Mouse (Mus musculus) midbrain, postnatal 0 days (tissue): ENCODE results near the gene Rhox1. TPM values are rescaled to one million over a fixed set of nuclear protein-coding genes. Genes with fewer than 3 reads are reported as not detected.
"Not testable (repeated sequence)": the region's sequence is repeated elsewhere in the genome, so short reads cannot be mapped to it uniquely, and the experiment has no call there.

ENCODE experiments used
- ATAC-seq: fragments of 200-750 bp; cut with Nextera tagmentation; 2 replicates; pipeline ENCODE4 v1.8.0; 2017; ENCODE audit warnings: moderate number of reproducible peaks, mild to moderate bottlenecking, moderate TSS enrichment, moderate library complexity; ENCODE audit not compliant: low FRiP score
- DNase-seq: peaks from one replicate; pipeline ENCODE4 v3.0.0-alpha.2; 2015; ENCODE audit warnings: low spot score
- H3K27ac ChIP-seq: fragments of 300-500 bp; sonication (generic); 2 replicates; pipeline ENCODE4 v1.5.1; 2014; ENCODE audit warnings: low read depth, mild to moderate bottlenecking, low read length, mixed read lengths
- H3K27me3 ChIP-seq: fragments of 300-500 bp; sonication (generic); 2 replicates; pipeline ENCODE4 v1.6.1; 2014; ENCODE audit warnings: low read length, control low read depth, mixed read lengths; ENCODE audit not compliant: insufficient read depth
- H3K36me3 ChIP-seq: fragments of 300-500 bp; sonication (generic); 2 replicates; pipeline ENCODE4 v1.6.1; 2014; ENCODE audit warnings: low read length, control low read depth, mixed read lengths; ENCODE audit not compliant: insufficient read depth
- H3K4me1 ChIP-seq: fragments of 300-500 bp; sonication (generic); 2 replicates; pipeline ENCODE4 v1.6.1; 2014; ENCODE audit warnings: mild to moderate bottlenecking, control low read depth, antibody characterized with exemption, low read length, mixed read lengths; ENCODE audit not compliant: insufficient read depth
- H3K4me2 ChIP-seq: fragments of 300-500 bp; sonication (generic); 2 replicates; pipeline ENCODE4 v1.6.1; 2014; ENCODE audit warnings: low read depth, mild to moderate bottlenecking, low read length, mixed read lengths; ENCODE audit not compliant: poor library complexity, severe bottlenecking
- H3K4me3 ChIP-seq: fragments of 300-500 bp; sonication (generic); 2 replicates; pipeline ENCODE4 v1.5.1; 2014; ENCODE audit warnings: low read depth, mild to moderate bottlenecking, low read length, moderate library complexity
- H3K9ac ChIP-seq: fragments of 300-500 bp; sonication (generic); replicated peaks from 2 replicates; pipeline ENCODE4 v1.6.1; 2014; ENCODE audit warnings: mild to moderate bottlenecking, low read length, moderate library complexity, mixed read lengths; ENCODE audit not compliant: poor library complexity, severe bottlenecking
- H3K9me3 ChIP-seq: fragments of 300-500 bp; sonication (generic); 2 replicates; pipeline ENCODE4 v1.6.1; 2016; ENCODE audit warnings: low read length, control low read depth
- CTCF ChIP-seq: IDR thresholded peaks from 2 replicates; pipeline ENCODE4 v1.5.1; 2016; ENCODE audit warnings: antibody characterized with exemption, mild to moderate bottlenecking
- WGBS: fragments of 180-500 bp; shearing (Covaris S2); extraction: QIAGEN DNeasy Blood & Tissue Kit; methylation state at CpG from one replicate; pipeline ENCODE4 v1.1.7; 2014; 5-methylcytosine and 5-hydroxymethylcytosine counted together
- polyA plus RNA-seq: library from polyadenylated mRNA; unstranded; fragments of >200 nt; fragmentation: Nextera tagmentation; extraction: Ambion mirVana; gene quantifications from 2 replicates; pipeline ENCODE4 v1.2.1, GENCODE M21; 2015
- total RNA-seq: library from RNA; depleted of rRNA; stranded (reverse); fragments of >200 nt; gene quantifications from 2 replicates; pipeline ENCODE4 v1.2.3, GENCODE M21; 2014; rRNA removed

Rhox1 gene
- total RNA-seq: not detected in 2 replicates
- not detected in 2 replicates for polyA plus RNA-seq

- 63% methylated on average over 1 of the region's 1 CpGs for WGBS
- H3K27me3 ChIP-seq, H3K9ac ChIP-seq, DNase-seq, H3K36me3 ChIP-seq, H3K4me3 ChIP-seq, ATAC-seq, H3K4me1 ChIP-seq, H3K27ac ChIP-seq, H3K4me2 ChIP-seq, H3K9me3 ChIP-seq: not testable (repeated sequence)
These were observed at the start of gene Rhox1 for GRCm38 (mm10) chrX:37222158-37222557. Gene Rhox1 (minus strand): TSS chrX:37222258.

- not testable (repeated sequence) for H3K4me3 ChIP-seq, H3K36me3 ChIP-seq, H3K9me3 ChIP-seq, DNase-seq, H3K27me3 ChIP-seq, H3K4me2 ChIP-seq, H3K4me1 ChIP-seq, ATAC-seq, H3K9ac ChIP-seq, H3K27ac ChIP-seq
- WGBS: over 99% methylated on average over 11 of the region's 19 CpGs
These were observed 43.0 kb upstream of the Rhox1 start, which contains the start of gene Rhox4a for GRCm38 (mm10) chrX:37265038-37265437. Gene Rhox4a (plus strand): TSS chrX:37265338.

- H3K27ac ChIP-seq, H3K36me3 ChIP-seq, H3K4me3 ChIP-seq, H3K9me3 ChIP-seq, DNase-seq, H3K4me2 ChIP-seq, ATAC-seq, H3K4me1 ChIP-seq, H3K27me3 ChIP-seq, H3K9ac ChIP-seq: not testable (repeated sequence)
- 88% methylated on average over 1 of the region's 3 CpGs for WGBS
These were observed 27.6 kb upstream of the Rhox1 start, which contains the start of gene Rhox3a for GRCm38 (mm10) chrX:37249619-37250018. Gene Rhox3a (plus strand): TSS chrX:37249919.

GRCm38 (mm10) chrX:37244676-37245075, 22.6 kb upstream of the Rhox1 start, which contains the start of gene Rhox2a:
Gene Rhox2a (plus strand): TSS chrX:37244976.
- H3K27ac ChIP-seq, H3K9ac ChIP-seq, H3K4me2 ChIP-seq, H3K36me3 ChIP-seq, H3K4me1 ChIP-seq, ATAC-seq, H3K9me3 ChIP-seq, H3K4me3 ChIP-seq, DNase-seq, H3K27me3 ChIP-seq: not testable (repeated sequence)
- no CpG with 5 or more reads among the region's 9 CpGs for WGBS

GRCm38 (mm10) chrX:37210941-37211340, 11.1 kb downstream of the Rhox1 start, which contains the start of gene Gm9:
Gene Gm9 (minus strand): TSS chrX:37211041.
- no peak for TF ChIP-seq CTCF
- Histone ChIP-seq H3K9me3 (no peaks in the 10 kb centered on the region), H3K4me3 (no peak within 1 kb of the TSS), H3K27me3 (no peaks in the 10 kb centered on the region), H3K9ac (no peak within 1 kb of the TSS), H3K36me3 (no peaks in the 10 kb centered on the region), H3K4me2 (no peak within 1 kb of the TSS), H3K27ac (no peak within 1 kb of the TSS), H3K4me1 (no peaks in the 10 kb centered on the region)
- ATAC-seq (no peak), DNase-seq (no peak)
- WGBS: 83% methylated on average over 10 of the region's 10 CpGs

GRCm38 (mm10) chrX:37198676-37199075, 23.4 kb downstream of the Rhox1 start:
- DNase-seq (no peak), ATAC-seq (no peak)
- H3K9ac ChIP-seq: no peak overlapping the region
- H3K9me3 ChIP-seq: no peaks in the 10 kb centered on the region
- no peak overlapping the region for H3K4me3 ChIP-seq
- no peaks in the 10 kb centered on the region for H3K4me1 ChIP-seq
- no peaks in the 10 kb centered on the region for H3K36me3 ChIP-seq
- H3K27ac ChIP-seq: no peak overlapping the region
- WGBS: 54% methylated on average over 8 of the region's 8 CpGs
- TF ChIP-seq CTCF: no peak
- no peaks in the 10 kb centered on the region for H3K27me3 ChIP-seq
- no peak overlapping the region for H3K4me2 ChIP-seq
